Mouse (Mus musculus) liver, adult 2 months (tissue): Measurements from ENCODE around the gene Tbx6. TPM values are rescaled to one million over a fixed set of nuclear protein-coding genes. Genes with fewer than 3 reads are reported as not detected.
A peak's percentile ranks its signal among the peaks of the same experiment; 100 is the strongest.

Source experiments
- DNase-seq: peaks from one replicate; pipeline ENCODE4 v3.0.0-alpha.2; 2011; ENCODE audit warnings: low read depth, low spot score; ENCODE audit errors: extremely low read depth
- H3K27ac ChIP-seq: fragments of 200-500 bp; replicated peaks from 2 replicates; pipeline ENCODE4 v1.5.1; 2012; ENCODE audit warnings: low read depth, mild to moderate bottlenecking, control low read depth, inconsistent platforms, low read length; ENCODE audit not compliant: insufficient read depth
- H3K27me3 ChIP-seq: fragments of 200-500 bp; 2 replicates; pipeline ENCODE4 v1.6.1; 2012; ENCODE audit warnings: mild to moderate bottlenecking, moderate library complexity, low read length, inconsistent platforms; ENCODE audit not compliant: control insufficient read depth, insufficient read depth
- H3K36me3 ChIP-seq: fragments of 200-500 bp; 2 replicates; pipeline ENCODE4 v1.6.1; 2012; ENCODE audit warnings: low read length, inconsistent platforms; ENCODE audit not compliant: control insufficient read depth, insufficient read depth
- H3K4me1 ChIP-seq: fragments of 200-500 bp; 2 replicates; pipeline ENCODE4 v1.6.1; 2011; ENCODE audit warnings: low read length; ENCODE audit not compliant: control insufficient read depth, insufficient read depth
- H3K4me3 ChIP-seq: fragments of 200-500 bp; 2 replicates; pipeline ENCODE4 v1.5.1; 2011; ENCODE audit warnings: low read depth, mild to moderate bottlenecking, control low read depth, low read length, moderate library complexity; ENCODE audit not compliant: insufficient read depth
- H3K79me2 ChIP-seq: fragments of 200-500 bp; 2 replicates; pipeline ENCODE4 v1.6.1; 2012; ENCODE audit warnings: inconsistent platforms, mild to moderate bottlenecking, low read length, moderate library complexity; ENCODE audit not compliant: control insufficient read depth, insufficient read depth
- H3K9ac ChIP-seq: fragments of 200-500 bp; 2 replicates; pipeline ENCODE4 v1.6.1; 2012; ENCODE audit warnings: low read depth, mild to moderate bottlenecking, control low read depth, inconsistent platforms, low read length
- CTCF ChIP-seq: fragments of 200-500 bp; IDR thresholded peaks from 2 replicates; pipeline ENCODE4 v1.5.1; 2011; ENCODE audit warnings: low read depth, low read length, control low read depth
- POLR2A ChIP-seq: fragments of 200-500 bp; IDR thresholded peaks from 2 replicates; pipeline ENCODE4 v1.6.1; 2011; ENCODE audit warnings: low read length, control low read depth; ENCODE audit not compliant: insufficient read depth; ENCODE audit errors: extremely low read depth
- WGBS: fragments of 180-500 bp; shearing (Covaris S2); methylation state at CpG from one replicate; pipeline ENCODE4 v1.1.7; 2018; 5-methylcytosine and 5-hydroxymethylcytosine counted together
- polyA plus RNA-seq: library from polyadenylated mRNA; depleted of rRNA; stranded (reverse); fragments of >200 nt; gene quantifications from 2 replicates; pipeline ENCODE4 v1.2.3, GENCODE M21; 2012
- total RNA-seq: library from RNA; depleted of rRNA; stranded (reverse); fragments of >200 nt; gene quantifications from 2 replicates; pipeline ENCODE4 v1.2.3, GENCODE M21; 2014

Tbx6 gene
- total and polyA plus RNA-seq, 2 experiments: 0.18 to 1.1 TPM

GRCm38 (mm10) chr7:126794271-126794605 lies 13.0 kb downstream of the Tbx6 start:
- no peak overlapping the region for H3K4me3 ChIP-seq
- peak overlapping the region; percentile 48; the same call in 1 of the 2 replicates for H3K27ac ChIP-seq
- H3K36me3 ChIP-seq: peaks cover 26% of the 10 kb centered on the region
- no peak overlapping the region for H3K9ac ChIP-seq
- no peaks in the 10 kb centered on the region for H3K27me3 ChIP-seq
- WGBS: 66% methylated on average over 4 of the region's 4 CpGs
- peaks cover 8% of the 10 kb centered on the region; the same call in 1 of the 2 replicates for H3K79me2 ChIP-seq
- peaks cover 9% of the 10 kb centered on the region for H3K4me1 ChIP-seq
- DNase-seq: no peak
- TF ChIP-seq POLR2A: no peak
- no peak for TF ChIP-seq CTCF

- no peak for DNase-seq
- no peak overlapping the region for H3K27ac ChIP-seq
- no peak overlapping the region for H3K9ac ChIP-seq
- H3K4me3 ChIP-seq: no peak overlapping the region
- peaks cover 20% of the 10 kb centered on the region for H3K36me3 ChIP-seq
- WGBS: 89% methylated on average over 16 of the region's 16 CpGs
- no peaks in the 10 kb centered on the region for H3K27me3 ChIP-seq
- TF ChIP-seq CTCF: no peak
- no peak for TF ChIP-seq POLR2A
- peaks cover 7% of the 10 kb centered on the region for H3K4me1 ChIP-seq
- peaks cover 8% of the 10 kb centered on the region; the same call in 1 of the 2 replicates for H3K79me2 ChIP-seq
Observed at GRCm38 (mm10) chr7:126795387-126796317, 14.4 kb downstream of the Tbx6 start.

DNA sequence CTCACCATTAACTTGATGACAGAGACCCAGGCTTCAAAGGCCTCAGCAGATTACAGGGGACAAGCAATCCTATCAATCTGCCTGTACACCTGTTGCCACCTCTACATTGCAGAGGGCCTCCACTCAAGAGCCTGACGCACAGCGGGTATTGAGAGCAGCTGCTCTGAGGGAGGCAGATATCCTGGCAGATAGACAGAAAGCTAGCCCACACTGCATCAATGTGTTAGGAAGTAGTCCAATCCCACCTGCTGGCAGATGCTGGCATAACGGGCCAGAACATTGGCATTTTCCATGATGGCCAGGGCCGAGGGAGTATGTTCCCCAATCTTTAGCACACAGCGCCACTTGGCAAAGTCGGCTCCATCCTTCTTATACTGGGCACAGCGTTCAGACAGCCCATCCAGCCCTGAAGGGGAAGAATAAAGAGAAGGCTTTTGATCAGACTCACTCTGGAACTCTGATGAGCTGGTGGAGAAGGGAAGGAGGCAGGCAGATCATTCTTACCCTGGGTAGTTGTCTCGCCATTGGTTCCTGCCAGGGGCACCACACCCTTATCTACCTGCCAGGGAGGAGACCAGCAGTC lies 15.2 kb downstream of the Tbx6 start:
- no peak for DNase-seq
- peaks cover 8% of the 10 kb centered on the region; the same call in 1 of the 2 replicates for H3K79me2 ChIP-seq
- H3K27ac ChIP-seq: no peak overlapping the region
- no peaks in the 10 kb centered on the region for H3K27me3 ChIP-seq
- no peak overlapping the region for H3K4me3 ChIP-seq
- WGBS: 79% methylated on average over 8 of the region's 8 CpGs
- H3K4me1 ChIP-seq: peaks cover 5% of the 10 kb centered on the region; the same call in 1 of the 2 replicates
- H3K36me3 ChIP-seq: peaks cover 17% of the 10 kb centered on the region
- H3K9ac ChIP-seq: no peak overlapping the region
- TF ChIP-seq POLR2A (no peak), CTCF (0 out of 2 replicates have a peak, but pooled peaks have one; percentile 6)

DNA sequence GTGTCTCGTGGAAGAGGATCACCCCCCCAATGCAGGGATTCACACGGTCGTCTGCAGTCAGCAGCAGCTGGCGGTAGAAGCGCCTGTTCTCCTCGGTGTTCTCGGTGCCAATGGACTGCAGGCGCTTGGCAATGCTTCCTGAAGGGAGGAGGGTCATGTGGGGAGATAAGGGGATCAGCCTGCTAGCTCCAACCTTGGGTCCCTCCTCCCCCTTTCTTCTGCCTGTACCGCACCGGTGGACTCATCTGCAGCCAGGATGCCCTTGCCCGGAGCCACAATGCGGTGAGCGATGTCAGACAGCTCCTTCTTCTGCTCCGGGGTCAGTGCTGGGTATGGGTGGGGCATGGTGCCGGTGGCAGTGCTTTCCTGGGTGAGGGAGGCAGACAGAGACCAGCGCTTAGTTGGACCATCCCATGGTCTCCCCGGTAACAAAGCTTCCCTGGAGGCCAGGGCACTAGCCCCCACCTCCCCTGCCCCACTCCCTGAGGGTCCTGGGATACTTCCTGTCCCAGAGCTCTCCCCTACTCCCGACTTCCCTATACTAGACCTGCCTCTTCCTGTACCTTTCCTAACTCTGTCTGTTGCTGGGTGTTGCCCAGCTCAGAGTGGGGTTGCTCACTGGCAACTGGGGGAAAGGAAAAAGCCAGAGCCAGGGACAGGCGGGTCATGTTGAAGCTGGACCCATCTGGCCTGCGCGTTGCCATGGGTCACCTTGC lies 16.3 kb downstream of the Tbx6 start, which contains the start of gene Fam57b:
Fam57b (plus strand) TSS at position 258 of the 716 bp plus-strand sequence.
- 5% methylated on average over 21 of the region's 21 CpGs for WGBS
- Histone ChIP-seq H3K4me3 (peak within 1 kb of the TSS; percentile 75), H3K79me2 (peaks cover 3% of the 10 kb centered on the region; the same call in 1 of the 2 replicates), H3K36me3 (peaks cover 17% of the 10 kb centered on the region), H3K27me3 (no peaks in the 10 kb centered on the region), H3K4me1 (peaks cover 5% of the 10 kb centered on the region; the same call in 1 of the 2 replicates), H3K9ac (peak within 1 kb of the TSS; percentile 89), H3K27ac (peak within 1 kb of the TSS; percentile 82)
- TF ChIP-seq CTCF (no peak), POLR2A (no peak)
- DNase-seq: peak; percentile 43

GRCm38 (mm10) chr7:126798127-126799049 lies 17.1 kb downstream of the Tbx6 start:
- TF ChIP-seq CTCF (no peak), POLR2A (no peak)
- H3K4me1 ChIP-seq: 0 out of 2 replicates have a peak, but pooled peaks cover 3% of the 10 kb centered on the region
- H3K27me3 ChIP-seq: no peaks in the 10 kb centered on the region
- H3K4me3 ChIP-seq: peak overlapping the region; percentile 75
- under 1% methylated on average over 40 of the region's 40 CpGs for WGBS
- H3K36me3 ChIP-seq: peaks cover 17% of the 10 kb centered on the region
- H3K9ac ChIP-seq: peak overlapping the region; percentile 89
- H3K27ac ChIP-seq: peak overlapping the region; percentile 82
- H3K79me2 ChIP-seq: peaks cover 3% of the 10 kb centered on the region; the same call in 1 of the 2 replicates
- no peak for DNase-seq
